Mouse (Mus musculus) central nervous system, embryonic 11.5 days (tissue): ENCODE data around the gene F2rl2. TPM values are rescaled to one million over a fixed set of nuclear protein-coding genes. Genes with fewer than 3 reads are reported as not detected.

ENCODE experiments used
- polyA plus RNA-seq: library from polyadenylated mRNA; depleted of rRNA; stranded (reverse); fragments of >200 nt; gene quantifications from 2 replicates; pipeline ENCODE4 v1.2.3, GENCODE M21; 2012; rRNA removed

F2rl2 gene
- polyA plus RNA-seq = 1.2 and 2.8 TPM in 2 replicates

DNA sequence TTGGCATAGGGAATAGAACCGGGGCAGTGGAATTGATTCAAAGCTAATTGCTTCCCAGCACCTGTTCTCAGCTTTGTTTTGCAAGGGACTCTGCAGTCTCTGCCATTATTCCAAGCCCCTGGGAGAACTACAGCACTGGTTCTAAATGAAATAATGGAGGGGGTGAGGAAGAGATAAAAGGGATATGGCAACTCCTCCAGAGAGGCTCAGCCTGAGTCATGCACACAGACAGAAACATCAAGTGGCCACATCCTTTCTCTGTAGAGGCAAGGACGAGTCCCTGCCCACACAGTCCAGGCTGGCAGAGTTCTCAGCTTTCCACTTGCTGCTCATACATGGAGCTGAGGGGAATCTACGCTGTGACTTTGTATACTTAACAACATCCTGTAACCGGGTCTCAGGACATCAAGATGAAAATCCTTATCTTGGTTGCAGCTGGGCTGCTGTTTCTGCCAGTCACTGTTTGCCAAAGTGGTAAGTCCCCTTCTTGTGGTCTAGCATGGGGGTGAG lies at the start of gene F2rl2:
F2rl2 (plus strand) TSS at position 200 of the 510 bp plus-strand sequence.

Other genes starting within 250 kb of the F2rl2 start
- gene S100z, start 218.1 kb upstream of the F2rl2 start, polyA plus RNA-seq = not detected in 2 replicates
- gene F2rl1, start 171.6 kb upstream of the F2rl2 start, polyA plus RNA-seq = 0.52 TPM in 2 replicates
- 32.5 and 55.0 TPM in 2 replicates for gene F2r, start 78.4 kb upstream of the F2rl2 start, polyA plus RNA-seq
- 19.1 and 22.5 TPM in 2 replicates for gene Iqgap2, start 195.1 kb downstream of the F2rl2 start, polyA plus RNA-seq